8 mouse cellular contexts compared by ENCODE assay signal in genomic region chr7:29768090-29768900, GRCm38 (mm10). TPM values are rescaled to one million over a fixed set of nuclear protein-coding genes. Genes with fewer than 3 reads are reported as not detected.
A peak's percentile ranks its signal among the peaks of the same experiment; 100 is the strongest.
DNase-seq lines count a peak whose midpoint lies in the region; ATAC-seq lines count a peak whose summit lies in the region.

TSS of gene Zfp84 (plus strand) at chr7:29768552.

- WGBS in embryonic facial prominence, embryonic 12.5 days, result under 1% methylated on average over 32 of the region's 32 CpGs
- WGBS in limb, embryonic 11.5 days, result under 1% methylated on average over 32 of the region's 32 CpGs
- under 1% methylated on average over 32 of the region's 32 CpGs for WGBS in midbrain, embryonic 14.5 days

- peak within 1 kb of the TSS; percentile 89 for H3K27ac ChIP-seq in embryonic facial prominence, embryonic 12.5 days
- H3K27ac ChIP-seq in limb, embryonic 11.5 days (replicated peaks; ENCODE audit: low read depth, low read length), result peak within 1 kb of the TSS; percentile 57; the same call in 1 of the 2 replicates
- peak within 1 kb of the TSS; percentile 66 for H3K27ac ChIP-seq in midbrain, embryonic 14.5 days (replicated peaks; ENCODE audit: low read depth, low read length)

- peak within 1 kb of the TSS; percentile 63 for H3K9ac ChIP-seq in embryonic facial prominence, embryonic 12.5 days
- peak within 1 kb of the TSS; percentile 63 for H3K9ac ChIP-seq in limb, embryonic 11.5 days (ENCODE audit: low read length)
- peak within 1 kb of the TSS; percentile 55 for H3K9ac ChIP-seq in midbrain, embryonic 14.5 days (replicated peaks; ENCODE audit: low read length)

- H3K36me3 ChIP-seq in embryonic facial prominence, embryonic 12.5 days, result peaks cover 15% of the 10 kb centered on the region
- no peaks in the 10 kb centered on the region for H3K36me3 ChIP-seq in limb, embryonic 11.5 days (ENCODE audit: control insufficient read depth, insufficient read depth, low read length)
- peaks cover 13% of the 10 kb centered on the region for H3K36me3 ChIP-seq in midbrain, embryonic 14.5 days (ENCODE audit: control insufficient read depth, insufficient read depth, low read length)

- peak; percentile 74 to 88 for DNase-seq in urinary bladder, adult 18-20 months (ENCODE audit: low spot score in 2 of 2)
- DNase-seq in urinary bladder, postnatal 10 days (ENCODE audit: low spot score), result no peak
- peak; percentile 99 for DNase-seq in heart, adult 11 months
- DNase-seq in kidney, adult 18-20 months, result peak; percentile 92
- DNase-seq in limb, embryonic 11.5 days (ENCODE audit: low spot score), result peak; percentile 88
- DNase-seq in midbrain, embryonic 14.5 days, result peak; percentile 95
- peak; percentile 73 to 75 for DNase-seq in spleen, adult 18-20 months

- peak within 1 kb of the TSS; percentile 74 for H3K4me2 ChIP-seq in embryonic facial prominence, embryonic 12.5 days (replicated peaks)
- peak within 1 kb of the TSS; percentile 74 for H3K4me2 ChIP-seq in limb, embryonic 11.5 days (ENCODE audit: low read depth, severe bottlenecking)
- peak within 1 kb of the TSS; percentile 58 for H3K4me2 ChIP-seq in midbrain, embryonic 14.5 days (ENCODE audit: low read length)

- H3K4me1 ChIP-seq in embryonic facial prominence, embryonic 12.5 days, result peaks cover 14% of the 10 kb centered on the region
- H3K4me1 ChIP-seq in limb, embryonic 11.5 days (ENCODE audit: control insufficient read depth, insufficient read depth, low read length), result peaks cover 3% of the 10 kb centered on the region; the same call in 1 of the 2 replicates
- H3K4me1 ChIP-seq in midbrain, embryonic 14.5 days (ENCODE audit: control insufficient read depth, insufficient read depth, low read length), result peaks cover 10% of the 10 kb centered on the region

- H3K4me3 ChIP-seq in embryonic facial prominence, embryonic 12.5 days, result peak within 1 kb of the TSS; percentile 77
- H3K4me3 ChIP-seq in limb, embryonic 11.5 days (ENCODE audit: low read depth, low read length), result peak within 1 kb of the TSS; percentile 67
- peak within 1 kb of the TSS; percentile 63 for H3K4me3 ChIP-seq in midbrain, embryonic 14.5 days (replicated peaks; ENCODE audit: low read depth, low read length)

- ATAC-seq in embryonic facial prominence, embryonic 12.5 days (ENCODE audit: insufficient number of reproducible peaks, insufficient read depth, low FRiP score, low TSS enrichment), result peak; percentile 92
- ATAC-seq in limb, embryonic 11.5 days (ENCODE audit: insufficient number of reproducible peaks, low FRiP score, low TSS enrichment, low read depth), result peak; percentile 91
- peak; percentile 94 for ATAC-seq in midbrain, embryonic 14.5 days (ENCODE audit: low FRiP score, low TSS enrichment)

- H3K9me3 ChIP-seq in embryonic facial prominence, embryonic 12.5 days, result no peaks in the 10 kb centered on the region
- H3K9me3 ChIP-seq in limb, embryonic 11.5 days (ENCODE audit: control insufficient read depth, low read length), result no peaks in the 10 kb centered on the region
- no peaks in the 10 kb centered on the region for H3K9me3 ChIP-seq in midbrain, embryonic 14.5 days (ENCODE audit: control insufficient read depth, low read length)

- no peaks in the 10 kb centered on the region for H3K27me3 ChIP-seq in embryonic facial prominence, embryonic 12.5 days
- H3K27me3 ChIP-seq in limb, embryonic 11.5 days (ENCODE audit: control insufficient read depth, insufficient read depth, low read length), result no peaks in the 10 kb centered on the region
- H3K27me3 ChIP-seq in midbrain, embryonic 14.5 days (ENCODE audit: control insufficient read depth, insufficient read depth, low read length), result no peaks in the 10 kb centered on the region

RNA-seq across cellular contexts. Expression of gene Zfp84, which starts in this region (rescaled TPM):
- polyA plus RNA-seq in embryonic facial prominence, embryonic 12.5 days (2016; fragmentation: Nextera tagmentation; extraction: Ambion mirVana), result 12.6 and 14.6 TPM in 2 replicates
- 13.6 and 13.8 TPM in 2 replicates for polyA plus RNA-seq in limb, embryonic 11.5 days (2014; fragmentation: Nextera tagmentation; extraction: Ambion mirVana)
- polyA plus RNA-seq in midbrain, embryonic 14.5 days (2014; fragmentation: Nextera tagmentation; extraction: Ambion mirVana), result 20.0 and 21.0 TPM in 2 replicates
